7 mouse cellular contexts compared by ENCODE assay signal in the genomic region with DNA sequence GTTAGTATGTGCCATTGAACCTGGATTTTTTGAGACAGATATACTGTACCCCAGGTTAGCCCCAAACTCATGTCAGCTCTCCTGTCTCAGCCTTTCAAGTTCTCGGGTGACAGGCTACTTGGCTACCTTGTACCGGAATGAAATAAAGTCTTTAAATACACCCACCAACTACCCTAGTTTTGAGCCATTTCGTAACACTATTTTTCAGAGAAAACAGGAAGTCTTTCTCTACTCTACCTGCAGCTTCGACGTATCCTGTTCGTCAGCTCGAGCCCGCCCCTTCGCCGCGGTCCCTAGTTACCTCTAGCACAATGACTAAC. TPM values are rescaled to one million over a fixed set of nuclear protein-coding genes. Genes with fewer than 3 reads are reported as not detected.
DNase-seq lines count a peak whose midpoint lies in the region; ATAC-seq lines count a peak whose summit lies in the region.

No protein-coding gene starts in this region.

- peak overlapping the region; percentile 99 for H3K4me3 ChIP-seq in lung, embryonic 16.5 days (ENCODE audit: low read length)
- peak overlapping the region; percentile 100 for H3K4me3 ChIP-seq in forebrain, embryonic 10.5 days
- peak overlapping the region; percentile 99 for H3K4me3 ChIP-seq in limb, embryonic 13.5 days
- H3K4me3 ChIP-seq in stomach, embryonic 14.5 days (ENCODE audit: low read depth, low read length): peak overlapping the region; percentile 84

- H3K9me3 ChIP-seq in lung, embryonic 16.5 days (ENCODE audit: control insufficient read depth, low read length): no peaks in the 10 kb centered on the region
- H3K9me3 ChIP-seq in forebrain, embryonic 10.5 days: no peaks in the 10 kb centered on the region
- H3K9me3 ChIP-seq in limb, embryonic 13.5 days: no peaks in the 10 kb centered on the region
- H3K9me3 ChIP-seq in stomach, embryonic 14.5 days (ENCODE audit: control insufficient read depth, low read depth, low read length): no peaks in the 10 kb centered on the region

- H3K4me1 ChIP-seq in lung, embryonic 16.5 days (replicated peaks; ENCODE audit: control insufficient read depth, insufficient read depth, low read length): peaks cover 16% of the 10 kb centered on the region
- H3K4me1 ChIP-seq in forebrain, embryonic 10.5 days: peaks cover 34% of the 10 kb centered on the region
- peaks cover 38% of the 10 kb centered on the region for H3K4me1 ChIP-seq in limb, embryonic 13.5 days
- peaks cover 19% of the 10 kb centered on the region for H3K4me1 ChIP-seq in stomach, embryonic 14.5 days (ENCODE audit: control insufficient read depth, insufficient read depth, low read length)

- peak overlapping the region; percentile 79 for H3K27ac ChIP-seq in lung, embryonic 16.5 days (ENCODE audit: low read length)
- peak overlapping the region; percentile 100 for H3K27ac ChIP-seq in forebrain, embryonic 10.5 days
- peak overlapping the region; percentile 52; the same call in 1 of the 2 replicates for H3K27ac ChIP-seq in limb, embryonic 13.5 days
- 0 out of 2 replicates have a peak overlapping the region, but pooled peaks have one; percentile 56 for H3K27ac ChIP-seq in stomach, embryonic 14.5 days (ENCODE audit: low read length)

- WGBS in lung, embryonic 16.5 days: under 1% methylated on average over 11 of the region's 11 CpGs
- 3% methylated on average over 11 of the region's 11 CpGs for WGBS in forebrain, embryonic 10.5 days
- under 1% methylated on average over 11 of the region's 11 CpGs for WGBS in limb, embryonic 13.5 days
- 1% methylated on average over 11 of the region's 11 CpGs for WGBS in stomach, embryonic 14.5 days

- no peak for ATAC-seq in lung, embryonic 16.5 days (ENCODE audit: low read depth)
- ATAC-seq in limb, embryonic 13.5 days (ENCODE audit: low FRiP score, low read depth): no peak
- no peak for ATAC-seq in stomach, embryonic 14.5 days (ENCODE audit: insufficient number of reproducible peaks, insufficient read depth, low FRiP score, low read depth)
- no peak for ATAC-seq in frontal cortex, adult (ENCODE audit: low TSS enrichment)

- no peak for DNase-seq in lung, postnatal 10 days
- DNase-seq in forebrain, embryonic 10.5 days (ENCODE audit: extremely low spot score, low spot score): no peak
- no peak for DNase-seq in frontal cortex, postnatal 25 days (ENCODE audit: low spot score in 2 of 2)

- peak overlapping the region; percentile 82 for H3K4me2 ChIP-seq in lung, embryonic 16.5 days (ENCODE audit: low read depth, low read length)
- H3K4me2 ChIP-seq in limb, embryonic 13.5 days (replicated peaks): peak overlapping the region; percentile 67
- H3K4me2 ChIP-seq in stomach, embryonic 14.5 days (replicated peaks; ENCODE audit: low read depth, low read length): peak overlapping the region; percentile 48

- H3K27me3 ChIP-seq in lung, embryonic 16.5 days (ENCODE audit: control insufficient read depth, insufficient read depth, low read depth, low read length): no peaks in the 10 kb centered on the region
- no peaks in the 10 kb centered on the region for H3K27me3 ChIP-seq in forebrain, embryonic 10.5 days (ENCODE audit: poor library complexity, severe bottlenecking)
- no peaks in the 10 kb centered on the region for H3K27me3 ChIP-seq in limb, embryonic 13.5 days
- H3K27me3 ChIP-seq in stomach, embryonic 14.5 days (ENCODE audit: control insufficient read depth, insufficient read depth, low read length): no peaks in the 10 kb centered on the region

- peaks cover 24% of the 10 kb centered on the region for H3K36me3 ChIP-seq in lung, embryonic 16.5 days (ENCODE audit: control insufficient read depth, insufficient read depth, low read length)
- H3K36me3 ChIP-seq in forebrain, embryonic 10.5 days (replicated peaks): peaks cover 38% of the 10 kb centered on the region
- H3K36me3 ChIP-seq in limb, embryonic 13.5 days: peaks cover 41% of the 10 kb centered on the region
- H3K36me3 ChIP-seq in stomach, embryonic 14.5 days (ENCODE audit: control insufficient read depth, insufficient read depth, low read length): peaks cover 32% of the 10 kb centered on the region

- H3K9ac ChIP-seq in lung, embryonic 16.5 days (ENCODE audit: low read length): peak overlapping the region; percentile 69
- H3K9ac ChIP-seq in limb, embryonic 13.5 days: peak overlapping the region; percentile 56; the same call in 1 of the 2 replicates
- no peak overlapping the region for H3K9ac ChIP-seq in stomach, embryonic 14.5 days (replicated peaks; ENCODE audit: low read depth, low read length)

RNA-seq across cellular contexts. Expression of gene Sf1, which starts 0.4 kb away (rescaled TPM):
- polyA plus RNA-seq in lung, embryonic 16.5 days (2015; fragmentation: Nextera tagmentation; extraction: Ambion mirVana): 120 and 132 TPM in 2 replicates
- polyA plus RNA-seq in forebrain, embryonic 10.5 days (2016; fragmentation: Nextera tagmentation; extraction: Ambion mirVana): 201 TPM in 2 replicates
- 130 and 148 TPM in 2 replicates for polyA plus RNA-seq in limb, embryonic 13.5 days (2015; fragmentation: Nextera tagmentation; extraction: Ambion mirVana)
- polyA plus RNA-seq in stomach, embryonic 14.5 days (2014; fragmentation: Nextera tagmentation; extraction: Ambion mirVana): 126 and 139 TPM in 2 replicates

RNA-seq across cellular contexts. Expression of gene Pygm, which starts 21.1 kb away (rescaled TPM):
- 28.6 and 36.1 TPM in 2 replicates for polyA plus RNA-seq in lung, embryonic 16.5 days (2015; fragmentation: Nextera tagmentation; extraction: Ambion mirVana)
- polyA plus RNA-seq in forebrain, embryonic 10.5 days (2016; fragmentation: Nextera tagmentation; extraction: Ambion mirVana): 0.83 and 2.0 TPM in 2 replicates
- 13.2 and 14.4 TPM in 2 replicates for polyA plus RNA-seq in limb, embryonic 13.5 days (2015; fragmentation: Nextera tagmentation; extraction: Ambion mirVana)
- 9.3 and 10.1 TPM in 2 replicates for polyA plus RNA-seq in stomach, embryonic 14.5 days (2014; fragmentation: Nextera tagmentation; extraction: Ambion mirVana)

RNA-seq across cellular contexts. Expression of gene Map4k2, which starts 22.1 kb away (rescaled TPM):
- polyA plus RNA-seq in lung, embryonic 16.5 days (2015; fragmentation: Nextera tagmentation; extraction: Ambion mirVana): 24.8 and 27.6 TPM in 2 replicates
- polyA plus RNA-seq in forebrain, embryonic 10.5 days (2016; fragmentation: Nextera tagmentation; extraction: Ambion mirVana): 12.6 and 14.5 TPM in 2 replicates
- polyA plus RNA-seq in limb, embryonic 13.5 days (2015; fragmentation: Nextera tagmentation; extraction: Ambion mirVana): 11.8 and 15.5 TPM in 2 replicates
- polyA plus RNA-seq in stomach, embryonic 14.5 days (2014; fragmentation: Nextera tagmentation; extraction: Ambion mirVana): 10.0 TPM in 2 replicates

RNA-seq across cellular contexts. Expression of gene Men1, which starts 28.3 kb away (rescaled TPM):
- 70.9 and 76.9 TPM in 2 replicates for polyA plus RNA-seq in lung, embryonic 16.5 days (2015; fragmentation: Nextera tagmentation; extraction: Ambion mirVana)
- 115 and 130 TPM in 2 replicates for polyA plus RNA-seq in forebrain, embryonic 10.5 days (2016; fragmentation: Nextera tagmentation; extraction: Ambion mirVana)
- polyA plus RNA-seq in limb, embryonic 13.5 days (2015; fragmentation: Nextera tagmentation; extraction: Ambion mirVana): 88.7 and 97.6 TPM in 2 replicates
- 40.0 and 41.3 TPM in 2 replicates for polyA plus RNA-seq in stomach, embryonic 14.5 days (2014; fragmentation: Nextera tagmentation; extraction: Ambion mirVana)

RNA-seq across cellular contexts. Expression of gene Rasgrp2, which starts 36.1 kb away (rescaled TPM):
- 93.7 and 111 TPM in 2 replicates for polyA plus RNA-seq in lung, embryonic 16.5 days (2015; fragmentation: Nextera tagmentation; extraction: Ambion mirVana)
- 15.6 and 17.0 TPM in 2 replicates for polyA plus RNA-seq in forebrain, embryonic 10.5 days (2016; fragmentation: Nextera tagmentation; extraction: Ambion mirVana)
- polyA plus RNA-seq in limb, embryonic 13.5 days (2015; fragmentation: Nextera tagmentation; extraction: Ambion mirVana): 15.2 and 17.7 TPM in 2 replicates
- polyA plus RNA-seq in stomach, embryonic 14.5 days (2014; fragmentation: Nextera tagmentation; extraction: Ambion mirVana): 38.6 and 47.8 TPM in 2 replicates
